Mouse (Mus musculus): ENCODE results near the gene Nif3l1. TPM values are rescaled to one million over a fixed set of nuclear protein-coding genes. Genes with fewer than 3 reads are reported as not detected.

Gene Nif3l1
- polyA plus RNA-seq (2017; shearing (Covaris generic)): 33.1 TPM

GRCm38 (mm10) chr1:58445143-58445722, at the start of gene Nif3l1, which contains the start of gene Ppil3:
TSS of gene Nif3l1 (plus strand) at chr1:58445151.
TSS of gene Ppil3 (minus strand) at chr1:58445486.

GRCm38 (mm10) chr1:58423371-58424248, 21.3 kb upstream of the Nif3l1 start, which contains the start of gene Clk1:
TSS of gene Clk1 (minus strand) at chr1:58424066.

GRCm38 (mm10) chr1:58504577-58505254, 59.8 kb downstream of the Nif3l1 start, which contains the start of gene Orc2:
TSS of gene Orc2 (minus strand) at chr1:58505109.

Other genes starting within 250 kb of the Nif3l1 start
- not detected for gene Aox4, start 234.8 kb upstream of the Nif3l1 start, polyA plus RNA-seq (2017; shearing (Covaris generic))
- gene Aox2, start 166.8 kb upstream of the Nif3l1 start, polyA plus RNA-seq (2017; shearing (Covaris generic)): not detected
- 444 TPM for gene Bzw1, start 52.3 kb upstream of the Nif3l1 start, polyA plus RNA-seq (2017; shearing (Covaris generic))
- 1,263 TPM for gene Clk1, start 21.1 kb upstream of the Nif3l1 start, polyA plus RNA-seq (2017; shearing (Covaris generic))
- 38.2 TPM for gene Ppil3, start 335 bp downstream of the Nif3l1 start, polyA plus RNA-seq (2017; shearing (Covaris generic))
- gene Orc2, start 60.0 kb downstream of the Nif3l1 start, polyA plus RNA-seq (2017; shearing (Covaris generic)): 28.1 TPM
- gene Fam126b, start 141.2 kb downstream of the Nif3l1 start, polyA plus RNA-seq (2017; shearing (Covaris generic)): 11.6 TPM
- gene Ndufb3, start 141.2 kb downstream of the Nif3l1 start, polyA plus RNA-seq (2017; shearing (Covaris generic)): 67.8 TPM

Measured in naive thymus-derived CD4-positive, alpha-beta T cell, adult 5 months (primary cell).